Mouse (Mus musculus): Measurements from ENCODE around the gene Odf2. TPM values are rescaled to one million over a fixed set of nuclear protein-coding genes. Genes with fewer than 3 reads are reported as not detected.

Gene Odf2
- polyA plus RNA-seq, 1 experiment from 2014 or later = 63.5 TPM

GRCm38 (mm10) chr2:29910042-29910441, 21.0 kb downstream of the Odf2 start:
- H3K4me1 ChIP-seq (replicated peaks; ENCODE audit: control insufficient read depth, insufficient read depth, low read length) = no peaks in the 10 kb centered on the region
- H3K9ac ChIP-seq = no peak overlapping the region
- DNase-seq (ENCODE audit: low spot score) (no peak), ATAC-seq (ENCODE audit: low FRiP score) (no peak)
- H3K4me2 ChIP-seq (replicated peaks) = no peak overlapping the region
- peaks cover 93% of the 10 kb centered on the region for H3K36me3 ChIP-seq (replicated peaks; ENCODE audit: control insufficient read depth, insufficient read depth)
- 79% methylated on average over 2 of the region's 2 CpGs for WGBS
- H3K4me3 ChIP-seq (replicated peaks; ENCODE audit: low read length) = no peak overlapping the region
- H3K27ac ChIP-seq = no peak overlapping the region
- H3K9me3 ChIP-seq (ENCODE audit: control insufficient read depth, low read length) = no peaks in the 10 kb centered on the region
- H3K27me3 ChIP-seq (ENCODE audit: control insufficient read depth, insufficient read depth, low read length) = no peaks in the 10 kb centered on the region

- Histone ChIP-seq H3K27me3 (ENCODE audit: control insufficient read depth, insufficient read depth, low read length) (no peaks in the 10 kb centered on the region), H3K9me3 (ENCODE audit: control insufficient read depth, low read length) (no peaks in the 10 kb centered on the region), H3K4me2 (replicated peaks) (no peak overlapping the region), H3K4me3 (replicated peaks; ENCODE audit: low read length) (no peak overlapping the region), H3K27ac (no peak overlapping the region), H3K4me1 (replicated peaks; ENCODE audit: control insufficient read depth, insufficient read depth, low read length) (no peaks in the 10 kb centered on the region), H3K9ac (no peak overlapping the region), H3K36me3 (replicated peaks; ENCODE audit: control insufficient read depth, insufficient read depth) (peaks cover 94% of the 10 kb centered on the region)
- ATAC-seq (ENCODE audit: low FRiP score) (no peak), DNase-seq (ENCODE audit: low spot score) (no peak)
- WGBS = 92% methylated on average over 11 of the region's 11 CpGs
These were observed 28.6 kb downstream of the Odf2 start for GRCm38 (mm10) chr2:29917621-29918020.

- ATAC-seq (ENCODE audit: low FRiP score) = no peak
- Histone ChIP-seq H3K9ac (no peak overlapping the region), H3K36me3 (replicated peaks; ENCODE audit: control insufficient read depth, insufficient read depth) (peaks cover 95% of the 10 kb centered on the region), H3K9me3 (ENCODE audit: control insufficient read depth, low read length) (no peaks in the 10 kb centered on the region), H3K4me2 (replicated peaks) (no peak overlapping the region), H3K27ac (no peak overlapping the region), H3K27me3 (ENCODE audit: control insufficient read depth, insufficient read depth, low read length) (no peaks in the 10 kb centered on the region), H3K4me3 (replicated peaks; ENCODE audit: low read length) (no peak overlapping the region), H3K4me1 (replicated peaks; ENCODE audit: control insufficient read depth, insufficient read depth, low read length) (no peaks in the 10 kb centered on the region)
- DNase-seq (ENCODE audit: low spot score) = no peak
- WGBS = 72% methylated on average over 11 of the region's 11 CpGs
These were observed 33.0 kb downstream of the Odf2 start for GRCm38 (mm10) chr2:29922011-29922410.

GRCm38 (mm10) chr2:29926542-29926941, 37.5 kb downstream of the Odf2 start:
- no peak for ATAC-seq (ENCODE audit: low FRiP score)

GRCm38 (mm10) chr2:29930506-29930905, 41.5 kb downstream of the Odf2 start:
- Histone ChIP-seq H3K36me3 (replicated peaks; ENCODE audit: control insufficient read depth, insufficient read depth) (peaks cover 64% of the 10 kb centered on the region), H3K27ac (no peak overlapping the region), H3K9me3 (ENCODE audit: control insufficient read depth, low read length) (no peaks in the 10 kb centered on the region), H3K4me3 (replicated peaks; ENCODE audit: low read length) (no peak overlapping the region), H3K9ac (no peak overlapping the region), H3K4me1 (replicated peaks; ENCODE audit: control insufficient read depth, insufficient read depth, low read length) (no peaks in the 10 kb centered on the region; the same call in 1 of the 2 replicates), H3K4me2 (replicated peaks) (no peak overlapping the region), H3K27me3 (ENCODE audit: control insufficient read depth, insufficient read depth, low read length) (no peaks in the 10 kb centered on the region)
- 92% methylated on average over 10 of the region's 10 CpGs for WGBS
- DNase-seq (ENCODE audit: low spot score) (no peak), ATAC-seq (ENCODE audit: low FRiP score) (no peak)

More at GRCm38 (mm10) chr2:29926542-29926941, 37.5 kb downstream of the Odf2 start:
- Histone ChIP-seq H3K36me3 (replicated peaks; ENCODE audit: control insufficient read depth, insufficient read depth) (peaks cover 99% of the 10 kb centered on the region), H3K27me3 (ENCODE audit: control insufficient read depth, insufficient read depth, low read length) (no peaks in the 10 kb centered on the region), H3K9me3 (ENCODE audit: control insufficient read depth, low read length) (no peaks in the 10 kb centered on the region), H3K4me2 (replicated peaks) (no peak overlapping the region), H3K27ac (no peak overlapping the region), H3K4me3 (replicated peaks; ENCODE audit: low read length) (no peak overlapping the region), H3K4me1 (replicated peaks; ENCODE audit: control insufficient read depth, insufficient read depth, low read length) (no peaks in the 10 kb centered on the region), H3K9ac (no peak overlapping the region)
- no peak for DNase-seq (ENCODE audit: low spot score)
- 95% methylated on average over 5 of the region's 5 CpGs for WGBS

GRCm38 (mm10) chr2:29931194-29931593, 42.2 kb downstream of the Odf2 start:
- H3K4me1 ChIP-seq (replicated peaks; ENCODE audit: control insufficient read depth, insufficient read depth, low read length) = peaks cover 6% of the 10 kb centered on the region
- H3K36me3 ChIP-seq (replicated peaks; ENCODE audit: control insufficient read depth, insufficient read depth) = peaks cover 57% of the 10 kb centered on the region
- no peak for DNase-seq (ENCODE audit: low spot score)
- H3K4me3 ChIP-seq (replicated peaks; ENCODE audit: low read length) = no peak overlapping the region
- H3K27me3 ChIP-seq (ENCODE audit: control insufficient read depth, insufficient read depth, low read length) = no peaks in the 10 kb centered on the region
- H3K9ac ChIP-seq = no peak overlapping the region
- no peak overlapping the region for H3K27ac ChIP-seq
- no peaks in the 10 kb centered on the region for H3K9me3 ChIP-seq (ENCODE audit: control insufficient read depth, low read length)
- no peak for ATAC-seq (ENCODE audit: low FRiP score)
- 89% methylated on average over 6 of the region's 6 CpGs for WGBS
- no peak overlapping the region for H3K4me2 ChIP-seq (replicated peaks)

GRCm38 (mm10) chr2:29934906-29935599, 46.0 kb downstream of the Odf2 start, which contains the start of gene Gle1:
TSS of gene Gle1 (plus strand) at chr2:29935426.
- Histone ChIP-seq H3K9ac (peak within 1 kb of the TSS; percentile 72), H3K4me1 (replicated peaks; ENCODE audit: control insufficient read depth, insufficient read depth, low read length) (peaks cover 7% of the 10 kb centered on the region), H3K4me2 (replicated peaks) (peak within 1 kb of the TSS; percentile 80), H3K9me3 (ENCODE audit: control insufficient read depth, low read length) (no peaks in the 10 kb centered on the region), H3K27me3 (ENCODE audit: control insufficient read depth, insufficient read depth, low read length) (no peaks in the 10 kb centered on the region), H3K27ac (peak within 1 kb of the TSS; percentile 93), H3K36me3 (replicated peaks; ENCODE audit: control insufficient read depth, insufficient read depth) (peaks cover 53% of the 10 kb centered on the region), H3K4me3 (replicated peaks; ENCODE audit: low read length) (peak within 1 kb of the TSS; percentile 93)
- DNase-seq (ENCODE audit: low spot score) (peak; percentile 98), ATAC-seq (ENCODE audit: low FRiP score) (peak; percentile 97)
- 3% methylated on average over 44 of the region's 44 CpGs for WGBS

- WGBS = 93% methylated on average over 9 of the region's 9 CpGs
- DNase-seq (ENCODE audit: low spot score) (no peak), ATAC-seq (ENCODE audit: low FRiP score) (no peak)
- Histone ChIP-seq H3K9me3 (ENCODE audit: control insufficient read depth, low read length) (no peaks in the 10 kb centered on the region), H3K36me3 (replicated peaks; ENCODE audit: control insufficient read depth, insufficient read depth) (peaks cover 83% of the 10 kb centered on the region), H3K4me1 (replicated peaks; ENCODE audit: control insufficient read depth, insufficient read depth, low read length) (peaks cover 7% of the 10 kb centered on the region), H3K27ac (no peak overlapping the region), H3K9ac (no peak overlapping the region), H3K4me3 (replicated peaks; ENCODE audit: low read length) (no peak overlapping the region), H3K4me2 (replicated peaks) (no peak overlapping the region), H3K27me3 (ENCODE audit: control insufficient read depth, insufficient read depth, low read length) (no peaks in the 10 kb centered on the region)
These were observed 51.1 kb downstream of the Odf2 start for GRCm38 (mm10) chr2:29940073-29940472.

- WGBS = 93% methylated on average over 7 of the region's 7 CpGs
- H3K36me3 ChIP-seq (replicated peaks; ENCODE audit: control insufficient read depth, insufficient read depth) = peaks cover 91% of the 10 kb centered on the region
These were observed 51.8 kb downstream of the Odf2 start for GRCm38 (mm10) chr2:29940826-29941225.

More at GRCm38 (mm10) chr2:29940826-29941225, 51.8 kb downstream of the Odf2 start:
- Histone ChIP-seq H3K27ac (no peak overlapping the region), H3K9ac (no peak overlapping the region), H3K9me3 (ENCODE audit: control insufficient read depth, low read length) (no peaks in the 10 kb centered on the region), H3K4me3 (replicated peaks; ENCODE audit: low read length) (no peak overlapping the region), H3K4me1 (replicated peaks; ENCODE audit: control insufficient read depth, insufficient read depth, low read length) (peaks cover 4% of the 10 kb centered on the region), H3K4me2 (replicated peaks) (no peak overlapping the region), H3K27me3 (ENCODE audit: control insufficient read depth, insufficient read depth, low read length) (no peaks in the 10 kb centered on the region)
- no peak for ATAC-seq (ENCODE audit: low FRiP score)
- DNase-seq (ENCODE audit: low spot score) = no peak
